Mouse (Mus musculus) left cerebral cortex, adult 8-10 months (tissue): ENCODE measurements around the gene Ctdsp2. TPM values are rescaled to one million over a fixed set of nuclear protein-coding genes. Genes with fewer than 3 reads are reported as not detected.

Source experiments
- DNase-seq, 2 experiments: peaks; one replicate each; pipeline ENCODE4 v3.0.0; 2022; ENCODE audit warnings: low spot score in 2 of 2
- microRNA-seq, 2 experiments: library from miRNA; unstranded; fragments of <30 nt; microRNA quantifications; one replicate each; pipeline ENCODE4 v1.2.0; 2022
- total RNA-seq, 4 experiments: library from RNA; stranded (reverse); gene quantifications; 2 replicates each; pipeline ENCODE4 v1.2.4; 2022

Gene Ctdsp2
- total RNA-seq, 4 experiments from 2014 or later, result 74.8 to 83.4 (median 82.5) TPM

- DNase-seq, result peak in 1 of 2 experiments; percentile 43
Measured at GRCm38 (mm10) chr10:127040569-127041214, 62.2 kb downstream of the Ctdsp2 start.

GRCm38 (mm10) chr10:127041274-127041766 lies 62.8 kb downstream of the Ctdsp2 start, which contains the start of the genes Mettl1 and Eef1akmt3:
Gene Mettl1, plus strand, starts transcription at chr10:127041414.
Gene Eef1akmt3, minus strand, starts transcription at chr10:127041513.
- DNase-seq, result no peak

GRCm38 (mm10) chr10:127041774-127042338 lies 63.3 kb downstream of the Ctdsp2 start:
- DNase-seq, result peak; percentile 82 to 90

- no peak for DNase-seq
Measured at GRCm38 (mm10) chr10:127042468-127043115, 64.1 kb downstream of the Ctdsp2 start.

- no peak for DNase-seq
Measured at GRCm38 (mm10) chr10:127043187-127043586, 64.7 kb downstream of the Ctdsp2 start.

GRCm38 (mm10) chr10:127047954-127048353 lies 69.4 kb downstream of the Ctdsp2 start, which contains the start of gene Cyp27b1:
Gene Cyp27b1, plus strand, starts transcription at chr10:127048250.
- no peak for DNase-seq

- DNase-seq, result no peak
Measured at GRCm38 (mm10) chr10:127048608-127049394, 70.3 kb downstream of the Ctdsp2 start.

Small RNA genes lying within 50 kb of the gene (microRNA-seq; reads per million reads assigned to microRNA genes)
- gene Mir26a-2 (13.7 to 34.0 reads per million in 2 experiments), gene Mir546 (0 reads per million in 2 experiments)

Other genes with a start within 250 kb of the Ctdsp2 start
- gene Atp23, start 77.4 kb upstream of the Ctdsp2 start, total RNA-seq, result 10 to 100 TPM; 10.5 to 13.4 (median 11.8) TPM
- under 1 TPM; 0.13 to 0.21 (median 0.17) TPM for gene Avil, start 22.0 kb downstream of the Ctdsp2 start, total RNA-seq
- 10 to 100 TPM; 22.8 to 36.1 (median 30.0) TPM for gene Tsfm, start 52.1 kb downstream of the Ctdsp2 start, total RNA-seq
- 10 to 100 TPM; 10.4 to 11.8 (median 11.2) TPM for gene Mettl1, start 62.7 kb downstream of the Ctdsp2 start, total RNA-seq
- gene Eef1akmt3, start 62.8 kb downstream of the Ctdsp2 start, total RNA-seq, result under 1 TPM in 3 of 4 experiments, not detected in 1; 0.11 to 0.30 (median 0.14) TPM
- gene Cyp27b1, start 69.5 kb downstream of the Ctdsp2 start, total RNA-seq, result under 1 TPM; 0.30 to 0.46 (median 0.41) TPM
- 10 to 100 TPM; 19.8 to 21.5 (median 21.2) TPM for gene March9, start 81.5 kb downstream of the Ctdsp2 start, total RNA-seq
- 10 to 100 TPM; 79.8 to 91.4 (median 85.4) TPM for gene Cdk4, start 84.8 kb downstream of the Ctdsp2 start, total RNA-seq
- gene Tspan31, start 91.5 kb downstream of the Ctdsp2 start, total RNA-seq, result 10 to 100 TPM; 60.9 to 63.2 (median 62.1) TPM
- 100 to 1,000 TPM; 595 to 685 (median 631) TPM for gene Agap2, start 96.6 kb downstream of the Ctdsp2 start, total RNA-seq
- 100 to 1,000 TPM; 112 to 130 (median 122) TPM for gene Os9, start 142.4 kb downstream of the Ctdsp2 start, total RNA-seq
- 100 to 1,000 TPM; 105 to 118 (median 112) TPM for gene B4galnt1, start 186.5 kb downstream of the Ctdsp2 start, total RNA-seq
- 1 to 10 TPM; 5.8 to 7.4 (median 6.9) TPM for gene Slc26a10, start 201.9 kb downstream of the Ctdsp2 start, total RNA-seq
- gene Arhgef25, start 211.4 kb downstream of the Ctdsp2 start, total RNA-seq, result 100 to 1,000 TPM; 153 to 178 (median 174) TPM
- gene Dtx3, start 217.0 kb downstream of the Ctdsp2 start, total RNA-seq, result 100 to 1,000 TPM; 211 to 218 (median 216) TPM
- gene Pip4k2c, start 232.9 kb downstream of the Ctdsp2 start, total RNA-seq, result 100 to 1,000 TPM; 104 to 112 (median 106) TPM